Mouse (Mus musculus): ENCODE data around the gene Gpm6a.

- TF ChIP-seq CTCF (conservative IDR thresholded peaks at IDR 0.05; ENCODE audit: insufficient read depth, insufficient read length, low read depth, low read length) = no peak
- no peak for TF ChIP-seq POLR2A (IDR thresholded peaks at IDR 0.05; ENCODE audit: low read depth, low read length)
Measured at GRCm38 (mm10) chr8:55103065-55103464, 148.4 kb downstream of the Gpm6a start.
